Mouse (Mus musculus) cerebral cortex, adult 2 months (tissue): ENCODE measurements around the gene Id1.

Experiments used
- WGBS: fragments of 180-500 bp; shearing (Covaris S2); methylation state at CpG from one replicate; pipeline ENCODE4 v1.1.7; 2018; 5-methylcytosine and 5-hydroxymethylcytosine counted together

Gene Id1

GRCm38 (mm10) chr2:152753944-152754711, 18.1 kb downstream of the Id1 start, which contains the start of gene Cox4i2:
Gene Cox4i2, plus strand, starts transcription at chr2:152754173.
- 23% methylated on average over 30 of the region's 30 CpGs for WGBS

- WGBS, result 77% methylated on average over 17 of the region's 17 CpGs
Observed at GRCm38 (mm10) chr2:152756474-152757393, 20.7 kb downstream of the Id1 start.

- WGBS, result 34% methylated on average over 2 of the region's 2 CpGs
Observed at GRCm38 (mm10) chr2:152757478-152757877, 21.4 kb downstream of the Id1 start.

- 51% methylated on average over 4 of the region's 4 CpGs for WGBS
Observed at GRCm38 (mm10) chr2:152758351-152758750, 22.3 kb downstream of the Id1 start.

- 89% methylated on average over 6 of the region's 6 CpGs for WGBS
Observed at GRCm38 (mm10) chr2:152763310-152763709, 27.3 kb downstream of the Id1 start.

GRCm38 (mm10) chr2:152764172-152765044, 28.4 kb downstream of the Id1 start:
- 37% methylated on average over 14 of the region's 14 CpGs for WGBS

- WGBS, result 55% methylated on average over 7 of the region's 7 CpGs
Observed at GRCm38 (mm10) chr2:152765045-152765674, 29.1 kb downstream of the Id1 start.

- WGBS, result 20% methylated on average over 25 of the region's 25 CpGs
Observed at GRCm38 (mm10) chr2:152766387-152767123, 30.5 kb downstream of the Id1 start.

- 68% methylated on average over 12 of the region's 12 CpGs for WGBS
Observed at GRCm38 (mm10) chr2:152767618-152768271, 31.7 kb downstream of the Id1 start.

- 90% methylated on average over 7 of the region's 7 CpGs for WGBS
Observed at GRCm38 (mm10) chr2:152769677-152770076, 33.6 kb downstream of the Id1 start.

GRCm38 (mm10) chr2:152771571-152771970, 35.5 kb downstream of the Id1 start:
- WGBS, result 92% methylated on average over 9 of the region's 9 CpGs

- WGBS, result 27% methylated on average over 1 of the region's 1 CpGs
Observed at GRCm38 (mm10) chr2:152772231-152772630, 36.2 kb downstream of the Id1 start.

GRCm38 (mm10) chr2:152775357-152775756, 39.3 kb downstream of the Id1 start:
- WGBS, result 63% methylated on average over 4 of the region's 4 CpGs

GRCm38 (mm10) chr2:152776019-152776418, 40.0 kb downstream of the Id1 start:
- WGBS, result 32% methylated on average over 3 of the region's 3 CpGs

GRCm38 (mm10) chr2:152776435-152776834, 40.4 kb downstream of the Id1 start:
- 47% methylated on average over 2 of the region's 2 CpGs for WGBS

GRCm38 (mm10) chr2:152777081-152777480, 41.0 kb downstream of the Id1 start:
- WGBS, result 95% methylated on average over 3 of the region's 3 CpGs

- WGBS, result 82% methylated on average over 2 of the region's 2 CpGs
Observed at GRCm38 (mm10) chr2:152780466-152780865, 44.4 kb downstream of the Id1 start.

- WGBS, result 61% methylated on average over 3 of the region's 3 CpGs
Observed at GRCm38 (mm10) chr2:152781031-152781711, 45.1 kb downstream of the Id1 start.

GRCm38 (mm10) chr2:152782656-152783055, 46.6 kb downstream of the Id1 start:
- 43% methylated on average over 5 of the region's 5 CpGs for WGBS
